Mouse (Mus musculus) forebrain, postnatal 0 days (tissue): ENCODE data around the gene Ccnj. TPM values are rescaled to one million over a fixed set of nuclear protein-coding genes. Genes with fewer than 3 reads are reported as not detected.

Source experiments
- ATAC-seq: fragments of 200-750 bp; cut with Nextera tagmentation; 2 replicates; pipeline ENCODE4 v1.8.0; 2017; ENCODE audit warnings: mild to moderate bottlenecking, moderate library complexity
- DNase-seq: peaks from one replicate; pipeline ENCODE4 v3.0.0-alpha.2; 2015
- H3K27ac ChIP-seq: fragments of 300-500 bp; sonication (generic); 2 replicates; pipeline ENCODE4 v1.5.1; 2014; ENCODE audit warnings: low read depth, mild to moderate bottlenecking, antibody characterized with exemption, low read length, moderate library complexity, mixed read lengths
- H3K27me3 ChIP-seq: fragments of 300-500 bp; sonication (generic); 2 replicates; pipeline ENCODE4 v1.6.1; 2014; ENCODE audit warnings: mild to moderate bottlenecking, low read length, mixed read lengths; ENCODE audit not compliant: insufficient read depth
- H3K36me3 ChIP-seq: fragments of 300-500 bp; sonication (generic); 2 replicates; pipeline ENCODE4 v1.6.1; 2014; ENCODE audit warnings: mild to moderate bottlenecking, moderate library complexity; ENCODE audit not compliant: insufficient read depth
- H3K4me1 ChIP-seq: fragments of 300-500 bp; sonication (generic); 2 replicates; pipeline ENCODE4 v1.6.1; 2014; ENCODE audit warnings: antibody characterized with exemption; ENCODE audit not compliant: insufficient read depth
- H3K4me2 ChIP-seq: fragments of 300-500 bp; sonication (generic); 2 replicates; pipeline ENCODE4 v1.6.1; 2014; ENCODE audit warnings: low read depth, mild to moderate bottlenecking, moderate library complexity
- H3K4me3 ChIP-seq: fragments of 300-500 bp; sonication (generic); 2 replicates; pipeline ENCODE4 v1.5.1; 2014; ENCODE audit warnings: low read depth, low read length, mixed read lengths
- H3K9ac ChIP-seq: fragments of 300-500 bp; sonication (generic); 2 replicates; pipeline ENCODE4 v1.6.1; 2014; ENCODE audit warnings: mild to moderate bottlenecking
- H3K9me3 ChIP-seq: fragments of 300-500 bp; sonication (generic); 2 replicates; pipeline ENCODE4 v1.6.1; 2016; ENCODE audit warnings: low read length
- CTCF ChIP-seq: sonication (generic); IDR thresholded peaks from 2 replicates; pipeline ENCODE4 v1.5.1; 2016; ENCODE audit warnings: antibody characterized with exemption, control low read depth, low read depth
- WGBS: fragments of 180-500 bp; shearing (Covaris S2); extraction: QIAGEN DNeasy Blood & Tissue Kit; methylation state at CpG from one replicate; pipeline ENCODE4 v1.1.7; 2014; 5-methylcytosine and 5-hydroxymethylcytosine counted together
- polyA plus RNA-seq: library from polyadenylated mRNA; unstranded; fragments of >200 nt; fragmentation: Nextera tagmentation; extraction: Ambion mirVana; gene quantifications from 2 replicates; pipeline ENCODE4 v1.2.1, GENCODE M21; 2015
- total RNA-seq: library from RNA; depleted of rRNA; stranded (reverse); fragments of >200 nt; gene quantifications from 2 replicates; pipeline ENCODE4 v1.2.3, GENCODE M21; 2014

Ccnj gene
- total and polyA plus RNA-seq, 2 experiments from 2014 or later = 8.7 to 12.1 TPM

DNA sequence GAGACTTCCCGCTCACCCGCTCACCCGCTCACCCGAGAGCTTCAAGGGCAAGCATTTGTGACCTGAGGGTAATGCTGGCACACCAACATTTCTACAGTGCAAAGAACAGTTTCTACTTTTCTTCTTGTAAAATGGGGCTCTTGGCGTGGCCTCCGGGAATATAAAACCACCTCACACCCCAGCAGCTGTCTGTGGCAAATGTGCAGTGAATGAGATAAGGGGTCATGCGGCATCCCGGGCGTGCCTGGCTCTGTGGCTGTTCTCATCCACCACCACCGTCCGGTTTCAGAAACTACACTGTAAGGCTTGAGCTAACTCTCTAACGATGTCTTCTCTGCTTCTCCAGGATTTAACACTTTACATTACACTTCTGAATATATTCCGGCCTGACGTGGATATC, 17.7 kb upstream of the Ccnj start:
- ATAC-seq = no peak
- H3K9me3 ChIP-seq = no peaks in the 10 kb centered on the region
- no peak for TF ChIP-seq CTCF

DNA sequence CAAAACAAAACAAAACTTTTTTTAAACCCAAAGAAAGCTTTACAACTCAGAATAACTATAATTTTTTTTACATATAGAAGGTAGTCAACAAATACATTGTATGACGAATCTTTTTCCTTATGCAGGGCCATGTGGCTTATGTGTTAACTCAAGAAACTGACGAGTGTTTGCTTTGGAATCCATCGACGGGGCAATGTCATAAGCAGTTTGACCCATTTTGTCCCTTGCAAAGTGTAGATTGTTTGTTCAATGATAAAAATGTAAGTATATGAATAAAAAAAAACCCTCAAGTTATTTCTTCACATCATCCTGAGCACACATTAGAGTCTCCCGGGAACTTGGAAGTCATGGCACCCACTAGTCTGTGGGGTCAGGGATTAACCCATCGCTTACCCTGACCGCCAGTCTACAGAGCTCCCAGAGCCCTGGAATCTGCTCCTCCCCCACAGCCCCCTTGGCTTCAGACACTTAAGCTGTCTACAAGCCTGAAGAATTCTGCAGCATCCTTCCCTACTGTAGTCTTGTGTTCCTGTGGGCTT, 15.4 kb upstream of the Ccnj start:
- TF ChIP-seq CTCF = no peak
- 83% methylated on average over 7 of the region's 7 CpGs for WGBS

More for the DNA sequence above, 17.7 kb upstream of the Ccnj start:
- H3K9ac ChIP-seq = no peak overlapping the region
- WGBS = 83% methylated on average over 14 of the region's 14 CpGs
- no peak for DNase-seq
- no peaks in the 10 kb centered on the region for H3K4me1 ChIP-seq
- no peaks in the 10 kb centered on the region for H3K36me3 ChIP-seq
- no peak overlapping the region for H3K4me3 ChIP-seq
- H3K4me2 ChIP-seq = no peak overlapping the region
- no peak overlapping the region for H3K27ac ChIP-seq
- H3K27me3 ChIP-seq = no peaks in the 10 kb centered on the region

GRCm38 (mm10) chr19:40817901-40818532, 13.1 kb upstream of the Ccnj start:
- no peaks in the 10 kb centered on the region for H3K9me3 ChIP-seq
- H3K4me2 ChIP-seq = no peak overlapping the region
- no peaks in the 10 kb centered on the region for H3K4me1 ChIP-seq
- 93% methylated on average over 6 of the region's 6 CpGs for WGBS
- no peak for DNase-seq
- no peaks in the 10 kb centered on the region for H3K27me3 ChIP-seq
- no peak for ATAC-seq
- no peak overlapping the region for H3K4me3 ChIP-seq
- no peak overlapping the region for H3K27ac ChIP-seq
- H3K36me3 ChIP-seq = no peaks in the 10 kb centered on the region
- no peak for TF ChIP-seq CTCF
- H3K9ac ChIP-seq = no peak overlapping the region

More for the DNA sequence above, 15.4 kb upstream of the Ccnj start:
- no peak for ATAC-seq
- Histone ChIP-seq H3K36me3 (no peaks in the 10 kb centered on the region), H3K9me3 (no peaks in the 10 kb centered on the region), H3K4me3 (no peak overlapping the region), H3K4me2 (no peak overlapping the region), H3K4me1 (no peaks in the 10 kb centered on the region), H3K9ac (no peak overlapping the region), H3K27ac (no peak overlapping the region), H3K27me3 (no peaks in the 10 kb centered on the region)
- no peak for DNase-seq

DNA sequence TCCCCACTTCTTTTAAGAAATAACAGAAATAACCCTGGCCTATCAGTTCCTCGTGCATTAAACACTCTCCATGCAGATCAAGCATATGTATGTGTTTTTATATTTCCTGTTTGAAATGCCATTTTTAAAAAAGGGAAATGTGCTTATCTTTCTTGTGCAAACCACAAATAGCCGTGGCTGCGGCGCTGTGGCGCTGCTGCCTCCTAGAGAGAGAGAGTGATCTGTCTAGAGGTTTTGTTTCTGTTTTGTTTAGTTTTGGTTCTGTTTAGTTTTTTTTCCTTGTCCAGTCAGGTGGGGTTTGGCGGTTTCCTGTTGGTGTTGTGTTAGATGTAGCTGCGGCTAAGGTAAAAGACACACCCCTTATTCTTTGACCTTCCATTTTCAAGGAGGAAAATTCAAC, 12.3 kb upstream of the Ccnj start:
- ATAC-seq (no peak), DNase-seq (peak; percentile 11)
- H3K4me1 ChIP-seq = no peaks in the 10 kb centered on the region
- TF ChIP-seq CTCF = 0 out of 2 replicates have a peak, but pooled peaks have one; percentile 5
- H3K27me3 ChIP-seq = no peaks in the 10 kb centered on the region
- H3K4me3 ChIP-seq = no peak overlapping the region
- H3K9me3 ChIP-seq = no peaks in the 10 kb centered on the region
- H3K4me2 ChIP-seq = no peak overlapping the region
- no peak overlapping the region for H3K27ac ChIP-seq
- no peaks in the 10 kb centered on the region for H3K36me3 ChIP-seq
- H3K9ac ChIP-seq = no peak overlapping the region
- 79% methylated on average over 7 of the region's 7 CpGs for WGBS

- DNase-seq (no peak), ATAC-seq (no peak)
- no peak for TF ChIP-seq CTCF
- no peaks in the 10 kb centered on the region for H3K9me3 ChIP-seq
- no peaks in the 10 kb centered on the region for H3K36me3 ChIP-seq
- no peak overlapping the region for H3K27ac ChIP-seq
- 83% methylated on average over 4 of the region's 4 CpGs for WGBS
- H3K4me1 ChIP-seq = no peaks in the 10 kb centered on the region
- no peak overlapping the region for H3K4me2 ChIP-seq
- no peak overlapping the region for H3K4me3 ChIP-seq
- H3K9ac ChIP-seq = no peak overlapping the region
- H3K27me3 ChIP-seq = no peaks in the 10 kb centered on the region
Measured at GRCm38 (mm10) chr19:40821306-40821825, 9.7 kb upstream of the Ccnj start.

DNA sequence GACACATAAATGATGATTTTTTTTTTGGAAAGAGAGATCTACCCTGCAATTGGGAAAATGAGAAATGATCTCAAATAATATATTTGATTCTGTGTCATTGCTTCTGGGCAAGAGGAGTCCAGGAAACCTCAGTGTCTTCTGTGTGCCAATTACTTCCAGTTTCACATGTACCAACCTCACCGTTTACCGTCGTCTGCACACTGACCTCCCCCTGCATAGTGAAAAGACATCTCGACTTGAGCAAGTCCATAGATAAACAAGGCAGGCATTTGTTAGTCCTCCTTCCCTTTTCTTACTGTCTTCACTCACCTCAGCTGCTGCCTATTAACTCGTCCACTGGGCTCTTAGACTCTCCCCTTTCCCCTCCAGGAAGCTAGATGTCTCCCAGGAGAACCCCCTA, 5.4 kb upstream of the Ccnj start:
- Histone ChIP-seq H3K4me1 (peaks cover 4% of the 10 kb centered on the region; the same call in 1 of the 2 replicates), H3K4me3 (no peak overlapping the region), H3K27me3 (no peaks in the 10 kb centered on the region), H3K9ac (no peak overlapping the region), H3K4me2 (no peak overlapping the region), H3K36me3 (no peaks in the 10 kb centered on the region), H3K27ac (no peak overlapping the region), H3K9me3 (no peaks in the 10 kb centered on the region)
- 81% methylated on average over 5 of the region's 5 CpGs for WGBS
- no peak for ATAC-seq
- DNase-seq = no peak
- no peak for TF ChIP-seq CTCF

- Histone ChIP-seq H3K4me3 (no peak overlapping the region), H3K27me3 (no peaks in the 10 kb centered on the region), H3K36me3 (no peaks in the 10 kb centered on the region), H3K4me1 (peaks cover 4% of the 10 kb centered on the region; the same call in 1 of the 2 replicates), H3K27ac (no peak overlapping the region), H3K9me3 (no peaks in the 10 kb centered on the region), H3K9ac (no peak overlapping the region), H3K4me2 (no peak overlapping the region)
- WGBS = 66% methylated on average over 7 of the region's 7 CpGs
- TF ChIP-seq CTCF = no peak
- no peak for DNase-seq
- no peak for ATAC-seq
Measured at GRCm38 (mm10) chr19:40826735-40827134, 4.3 kb upstream of the Ccnj start.
